Mouse (Mus musculus) Patski (cell line): ENCODE data around the gene Zbtb32. TPM values are rescaled to one million over a fixed set of nuclear protein-coding genes. Genes with fewer than 3 reads are reported as not detected.

ENCODE experiments used
- ATAC-seq: fragments of 100-300 bp; one replicate; pipeline ENCODE4 v1.8.0; 2021
- CTCF ChIA-PET: fragments of 350-600 bp; sonication (Branson Sonifier 250); formaldehyde crosslinking; loops from one replicate; lab custom pipeline; 2022; ENCODE audit warnings: inconsistent platforms; lab: Charles Lee
- POLR2A ChIA-PET: fragments of 350-600 bp; sonication (Branson Sonifier 250); formaldehyde crosslinking; loops from one replicate; lab custom pipeline; 2022; ENCODE audit warnings: antibody characterized with exemption, inconsistent platforms; lab: Charles Lee
- DNase-seq: peaks from one replicate; pipeline ENCODE4 v3.0.0-alpha.2; 2011; ENCODE audit warnings: low read depth, low spot score
- H3K27me3 ChIP-seq: fragments of 371-371 bp; one replicate; pipeline ENCODE4 v1.5.1; 2021
- CTCF ChIP-seq: fragments of 100-300 bp; IDR thresholded peaks from one replicate; pipeline ENCODE4 v1.5.1; 2021
- in situ Hi-C: fragments of 300-500 bp; cut with MboI; formaldehyde crosslinking; loops from 3 replicates; pipeline ENCODE4 v1.11.1; 2018; ENCODE audit warnings: low pct_unique_long_range_greater_than_20kb, mixed read lengths
- polyA plus RNA-seq: library from polyadenylated mRNA; unstranded; gene quantifications from one replicate; pipeline ENCODE4 v1.2.3, GENCODE M21; 2021

Gene Zbtb32
- polyA plus RNA-seq, 1 experiment from 2014 or later = 1.9 TPM

- ChIA-PET CTCF (interaction anchor here (1.3 to 3.4 kb wide), 2 partner anchors 10 to 29 kb away, joined by 3 to 12 read pairs; no protein-coding TSS in a partner anchor), POLR2A (no interaction called here)
- DNase-seq = no peak
- no peak for ATAC-seq
- in situ Hi-C loops = no loop called here
- no peak for TF ChIP-seq CTCF
- no peaks in the 10 kb centered on the region for H3K27me3 ChIP-seq
Observed at GRCm38 (mm10) chr7:30618658-30619057, 19.9 kb upstream of the Zbtb32 start.

DNA sequence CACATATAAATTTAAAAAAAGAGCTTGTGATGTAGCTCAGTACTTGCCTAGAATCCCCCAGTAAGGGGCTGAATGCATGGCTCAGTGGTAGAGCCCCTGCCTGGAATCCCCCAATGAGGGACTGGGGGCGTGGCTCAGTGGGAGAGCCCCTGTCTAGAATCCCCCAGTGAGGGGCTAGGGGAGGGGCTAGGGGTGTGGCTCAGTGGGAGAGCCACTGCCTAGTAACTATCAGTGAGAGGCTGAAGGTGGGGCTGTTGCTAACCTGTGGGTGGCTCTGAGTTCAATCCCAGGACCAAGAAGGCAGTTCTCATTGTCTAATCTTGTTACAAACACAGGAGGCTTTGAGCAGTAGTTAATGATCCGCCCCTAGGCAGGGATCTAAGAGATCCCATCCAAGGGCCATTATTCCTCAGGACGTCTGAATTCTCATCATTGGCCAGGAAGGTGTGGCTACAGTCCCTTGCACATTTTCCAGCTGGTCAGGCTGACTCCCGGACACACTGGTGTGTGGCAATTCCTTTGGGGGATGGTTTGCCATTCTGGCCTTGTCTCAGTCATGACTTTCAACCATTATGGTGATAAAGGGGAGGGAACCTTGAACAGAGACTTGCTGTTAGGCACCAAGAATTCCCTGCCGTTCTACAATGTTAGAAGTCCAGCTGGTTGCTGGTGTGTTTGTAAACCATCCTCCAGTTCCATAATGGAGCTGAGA is 16.5 kb upstream of the Zbtb32 start:
- TF ChIP-seq CTCF = no peak
- DNase-seq (no peak), ATAC-seq (no peak)
- no peaks in the 10 kb centered on the region for H3K27me3 ChIP-seq
- CTCF ChIA-PET = interaction anchor here (2.3 to 4.0 kb wide), 5 partner anchors 10 to 25 kb away, joined by 8 to 31 read pairs (median 14); partner anchors contain the start of genes Cox6b1, Kmt2b and Zbtb32
- POLR2A ChIA-PET = interaction anchor here (2.4 to 2.6 kb wide), 2 partner anchors 23 to 26 kb away, joined by 10 read pairs; partner anchors contain the start of gene Kmt2b
- in situ Hi-C loops = no loop called here

DNA sequence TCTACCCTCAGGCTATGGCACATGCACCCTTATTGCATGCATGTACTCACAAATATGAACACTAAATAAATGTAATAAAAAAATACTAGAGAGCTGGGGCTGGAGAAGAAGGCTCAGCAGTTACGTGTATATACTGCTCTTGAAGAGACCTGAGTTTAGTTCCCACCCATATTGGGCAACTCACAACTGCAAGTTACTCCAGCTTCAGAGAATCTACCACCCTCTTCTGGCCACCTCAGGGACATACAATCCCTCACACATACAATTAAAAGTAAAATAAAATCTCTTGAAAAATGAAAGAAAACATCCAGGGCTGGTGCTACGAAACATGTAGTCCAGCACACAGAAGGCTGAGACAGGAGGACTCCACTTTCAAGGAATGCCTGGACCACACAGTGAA is 15.7 kb upstream of the Zbtb32 start:
- no peaks in the 10 kb centered on the region for H3K27me3 ChIP-seq
- in situ Hi-C loops = no loop called here
- ChIA-PET POLR2A (interaction anchor here (2.4 to 2.6 kb wide), 2 partner anchors 22 to 25 kb away, joined by 10 read pairs; partner anchors contain the start of gene Kmt2b), CTCF (interaction anchor here (0.9 to 4.0 kb wide), 8 partner anchors 9 to 51 kb away, joined by 3 to 31 read pairs (median 8); partner anchors contain the start of genes Cox6b1, Kmt2b and Zbtb32)
- DNase-seq = no peak
- TF ChIP-seq CTCF = peak; percentile 60
- ATAC-seq = no peak

DNA sequence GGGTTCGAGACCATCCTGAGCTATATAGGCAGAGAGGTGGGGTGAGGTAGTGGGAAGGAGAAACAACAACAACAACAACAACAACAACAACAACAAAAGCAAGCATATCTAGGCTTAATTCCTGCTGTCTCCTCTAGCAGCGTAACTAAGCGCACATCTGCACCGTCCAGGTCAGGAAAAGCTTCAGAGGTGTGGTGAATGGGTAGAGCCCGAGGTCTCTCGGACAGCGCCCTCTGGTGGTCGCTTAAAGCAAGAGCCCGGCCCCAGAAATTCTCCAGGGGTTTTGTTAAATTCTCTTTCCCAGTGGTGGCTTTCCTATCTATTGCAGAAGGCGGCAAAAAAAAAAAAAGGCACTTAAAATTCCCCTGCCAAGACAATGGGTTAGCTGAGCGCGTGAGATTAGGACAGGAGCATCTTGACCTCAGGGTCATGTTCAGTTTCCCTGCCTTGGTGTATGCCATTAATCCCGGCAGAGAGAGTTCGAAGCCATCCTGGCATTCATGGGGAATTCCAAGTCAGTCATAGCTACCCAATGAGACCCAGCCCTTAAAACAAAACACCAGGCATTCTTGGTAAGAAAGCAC is 14.9 kb upstream of the Zbtb32 start:
- ChIA-PET POLR2A (interaction anchor here (0.9 to 2.4 kb wide), 2 partner anchors 24 to 45 kb away, joined by 4 to 10 read pairs; partner anchors contain the start of gene Kmt2b), CTCF (interaction anchor here (0.9 to 4.0 kb wide), 11 partner anchors 8 to 52 kb away, joined by 3 to 31 read pairs (median 5); partner anchors contain the start of genes Cox6b1, Kmt2b and Zbtb32)
- DNase-seq (no peak), ATAC-seq (no peak)
- peak; percentile 76 for TF ChIP-seq CTCF
- H3K27me3 ChIP-seq = no peaks in the 10 kb centered on the region
- in situ Hi-C loops = no loop called here

- no peak for TF ChIP-seq CTCF
- ATAC-seq (no peak), DNase-seq (no peak)
- POLR2A ChIA-PET = interaction anchor here (0.9 kb wide), 1 partner anchor 45 kb away, joined by 4 read pairs; no protein-coding TSS in a partner anchor
- CTCF ChIA-PET = interaction anchor here (0.9 to 4.0 kb wide), 8 partner anchors 9 to 23 kb away, joined by 3 to 31 read pairs (median 8); partner anchors contain the start of genes Cox6b1, Kmt2b and Zbtb32
- no peaks in the 10 kb centered on the region for H3K27me3 ChIP-seq
- in situ Hi-C loops = no loop called here
Observed at GRCm38 (mm10) chr7:30612654-30613402, 14.1 kb upstream of the Zbtb32 start, which contains the start of gene Upk1a. Upk1a (minus strand) TSS chr7:30612847.

DNA sequence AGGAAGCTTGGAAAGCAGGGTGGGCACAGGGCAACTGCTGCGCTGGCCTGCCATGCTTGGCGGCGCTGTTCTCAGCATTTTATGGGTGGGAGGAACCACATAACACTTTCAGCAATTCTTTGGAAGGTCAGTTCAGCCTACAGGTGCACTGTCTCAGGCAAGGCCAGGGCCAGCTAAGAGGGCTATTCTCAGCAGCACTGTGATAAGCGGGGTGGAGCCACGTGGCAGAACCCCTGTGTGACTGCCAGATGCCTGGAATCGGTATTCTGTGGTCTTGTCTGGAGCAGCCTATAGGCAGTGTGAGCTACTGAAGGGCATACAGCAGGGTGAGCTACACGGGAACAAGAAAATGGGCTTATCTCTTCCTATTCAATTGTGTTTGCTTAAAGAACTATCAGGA is 11.3 kb upstream of the Zbtb32 start:
- H3K27me3 ChIP-seq = no peaks in the 10 kb centered on the region
- ATAC-seq = no peak
- ChIA-PET CTCF (no interaction called here), POLR2A (no interaction called here)
- in situ Hi-C loops = no loop called here
- TF ChIP-seq CTCF = no peak
- no peak for DNase-seq

GRCm38 (mm10) chr7:30608476-30608875 is 9.8 kb upstream of the Zbtb32 start:
- DNase-seq (no peak), ATAC-seq (no peak)
- ChIA-PET POLR2A (interaction anchor here (0.6 to 1.8 kb wide), 2 partner anchors 20 to 197 kb away, joined by 3 to 5 read pairs; partner anchors contain the start of gene Kmt2b), CTCF (interaction anchor here (1.1 to 9.3 kb wide), 4 partner anchors 9 to 117 kb away, joined by 3 to 65 read pairs (median 8); partner anchors contain the start of gene Kmt2b)
- in situ Hi-C loops = no loop called here
- H3K27me3 ChIP-seq = no peaks in the 10 kb centered on the region
- TF ChIP-seq CTCF = no peak

GRCm38 (mm10) chr7:30607706-30608309 is 9.1 kb upstream of the Zbtb32 start:
- TF ChIP-seq CTCF = peak; percentile 86
- no peak for ATAC-seq
- POLR2A ChIA-PET = interaction anchor here (1.8 kb wide), 1 partner anchor 20 kb away, joined by 5 read pairs; the partner anchor contains the start of gene Kmt2b
- in situ Hi-C loops = no loop called here
- CTCF ChIA-PET = interaction anchor here (1.1 to 9.3 kb wide), 4 partner anchors 10 to 117 kb away, joined by 3 to 65 read pairs (median 8); partner anchors contain the start of gene Kmt2b
- no peaks in the 10 kb centered on the region for H3K27me3 ChIP-seq
- no peak for DNase-seq

- POLR2A ChIA-PET = interaction anchor here (0.8 kb wide), 1 partner anchor 20 kb away, joined by 3 read pairs; no protein-coding TSS in a partner anchor
- CTCF ChIA-PET = interaction anchor here (1.0 to 9.3 kb wide), 3 partner anchors 9 to 64 kb away, joined by 3 to 65 read pairs (median 29); partner anchors contain the start of genes Kmt2b and Upk1a
- ATAC-seq = no peak
- in situ Hi-C loops = no loop called here
- no peaks in the 10 kb centered on the region for H3K27me3 ChIP-seq
- DNase-seq = no peak
- no peak for TF ChIP-seq CTCF
Observed at GRCm38 (mm10) chr7:30604944-30605343, 6.2 kb upstream of the Zbtb32 start.
